Mouse (Mus musculus): ENCODE measurements around the gene Mlxipl. TPM values are rescaled to one million over a fixed set of nuclear protein-coding genes. Genes with fewer than 3 reads are reported as not detected.
A peak's percentile ranks its signal among the peaks of the same experiment; 100 is the strongest.

Mlxipl gene
- polyA plus RNA-seq, 1 experiment from 2014 or later = 2.0 TPM

DNA sequence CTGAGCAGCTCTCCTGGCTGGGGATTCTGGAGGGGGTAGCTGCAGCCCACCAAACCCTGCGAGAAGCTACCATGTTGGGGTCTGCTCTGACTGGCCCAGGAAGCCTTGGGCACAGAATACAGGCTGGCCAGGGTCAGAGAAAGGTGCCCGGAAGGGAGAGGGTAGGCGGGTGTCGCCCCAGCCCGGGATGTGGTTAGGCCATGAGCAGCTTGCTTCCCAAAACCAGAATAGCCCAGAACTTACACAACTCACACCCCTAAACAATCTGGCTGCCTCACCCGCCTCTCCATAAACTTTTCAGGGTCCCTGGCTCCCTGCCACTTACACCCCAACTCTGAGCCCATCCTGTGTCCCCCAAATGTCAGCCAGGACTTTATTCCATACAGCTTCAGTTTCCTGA is 38.0 kb downstream of the Mlxipl start:
- Histone ChIP-seq H3K9ac (no peak overlapping the region), H3K4me1 (no peaks in the 10 kb centered on the region), H3K4me2 (replicated peaks) (no peak overlapping the region), H3K36me3 (no peaks in the 10 kb centered on the region), H3K9me3 (replicated peaks) (no peaks in the 10 kb centered on the region), H3K27ac (no peak overlapping the region), H3K27me3 (peaks cover 26% of the 10 kb centered on the region), H3K4me3 (no peak overlapping the region)
- no peak for ATAC-seq (ENCODE audit: low FRiP score)
- 68% methylated on average over 4 of the region's 6 CpGs for WGBS

DNA sequence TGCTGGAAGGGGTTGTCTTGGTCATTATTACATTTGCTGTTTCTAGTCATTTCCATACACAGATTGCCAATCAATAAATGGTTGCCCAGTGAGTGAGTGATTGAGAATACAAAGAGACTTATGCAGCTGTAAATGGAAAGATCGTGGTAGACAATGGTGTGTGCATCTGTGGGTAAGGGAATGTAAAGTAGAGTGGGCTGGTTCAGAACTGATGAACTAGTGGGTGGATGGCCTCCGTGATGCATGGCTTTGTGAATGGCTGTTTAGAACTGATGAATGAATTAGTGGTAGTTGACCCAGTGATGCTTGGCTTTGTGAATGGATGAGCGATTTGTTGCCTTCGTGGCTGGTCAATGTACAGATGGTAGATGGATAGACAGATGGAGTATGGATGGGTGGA is 40.1 kb downstream of the Mlxipl start:
- Histone ChIP-seq H3K36me3 (no peaks in the 10 kb centered on the region), H3K9ac (no peak overlapping the region), H3K27ac (no peak overlapping the region), H3K4me1 (peaks cover 7% of the 10 kb centered on the region), H3K4me2 (replicated peaks) (no peak overlapping the region), H3K4me3 (no peak overlapping the region), H3K9me3 (replicated peaks) (no peaks in the 10 kb centered on the region), H3K27me3 (peaks cover 44% of the 10 kb centered on the region)
- no peak for ATAC-seq (ENCODE audit: low FRiP score)
- 88% methylated on average over 4 of the region's 4 CpGs for WGBS

DNA sequence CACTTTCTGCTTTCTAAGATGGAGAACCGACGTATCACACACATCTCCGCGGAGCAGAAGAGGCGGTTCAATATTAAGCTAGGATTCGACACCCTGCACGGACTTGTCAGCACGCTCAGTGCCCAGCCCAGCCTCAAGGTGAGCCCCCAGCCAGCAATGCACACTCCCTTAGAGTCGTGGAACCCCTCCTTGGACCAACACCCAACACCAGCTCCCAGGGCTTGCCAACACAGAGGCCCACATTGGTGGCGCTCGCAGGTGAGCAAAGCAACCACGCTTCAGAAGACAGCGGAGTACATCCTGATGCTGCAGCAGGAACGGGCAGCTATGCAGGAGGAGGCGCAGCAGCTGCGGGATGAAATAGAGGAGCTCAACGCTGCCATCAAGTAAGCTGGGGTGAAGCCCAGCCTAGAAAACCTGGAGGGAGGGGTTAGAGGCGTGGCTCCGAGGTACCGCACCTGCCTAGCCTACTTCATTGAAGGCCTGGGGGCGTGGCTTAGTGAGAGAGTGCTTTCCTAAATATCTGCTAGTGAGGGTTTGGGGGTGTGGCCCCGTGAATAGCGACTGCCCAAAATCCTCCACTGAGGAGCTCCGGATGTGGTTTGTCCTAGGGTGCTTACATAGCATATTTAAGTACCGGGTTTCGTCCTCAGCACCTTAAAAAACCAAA is 44.2 kb downstream of the Mlxipl start:
- H3K9ac ChIP-seq = peak overlapping the region; percentile 20; the same call in 1 of the 2 replicates

DNA sequence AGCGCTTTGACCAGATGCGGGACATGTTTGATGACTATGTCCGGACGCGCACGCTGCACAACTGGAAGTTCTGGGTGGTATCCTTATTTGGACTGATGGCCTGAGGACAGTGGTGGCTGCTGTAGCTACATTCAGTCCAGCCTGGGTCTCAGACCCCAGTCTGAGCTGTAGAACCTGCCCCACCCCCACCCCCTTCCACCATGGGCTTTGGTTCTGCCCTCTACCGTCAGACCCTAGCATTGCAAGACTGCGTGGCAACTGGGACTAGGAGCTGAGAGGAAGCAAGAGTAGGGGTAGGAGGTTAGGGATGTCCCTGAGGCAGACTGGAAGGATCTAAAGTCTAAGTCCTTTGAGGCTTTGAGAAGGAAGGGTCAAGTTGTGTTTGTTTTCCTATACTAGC is 44.8 kb downstream of the Mlxipl start:
- Histone ChIP-seq H3K4me2 (replicated peaks) (peak overlapping the region; percentile 35), H3K9me3 (replicated peaks) (no peaks in the 10 kb centered on the region), H3K9ac (no peak overlapping the region), H3K4me1 (peaks cover 7% of the 10 kb centered on the region), H3K36me3 (no peaks in the 10 kb centered on the region), H3K4me3 (peak overlapping the region; percentile 11; the same call in 1 of the 2 replicates), H3K27ac (no peak overlapping the region), H3K27me3 (peaks cover 44% of the 10 kb centered on the region)
- 7% methylated on average over 8 of the region's 8 CpGs for WGBS
- ATAC-seq (ENCODE audit: low FRiP score) = no peak

More for the DNA sequence above, 44.2 kb downstream of the Mlxipl start:
- Histone ChIP-seq H3K36me3 (no peaks in the 10 kb centered on the region), H3K9me3 (replicated peaks) (no peaks in the 10 kb centered on the region), H3K4me2 (replicated peaks) (peak overlapping the region; percentile 35), H3K4me3 (peak overlapping the region; percentile 11; the same call in 1 of the 2 replicates), H3K4me1 (peaks cover 7% of the 10 kb centered on the region), H3K27me3 (peaks cover 45% of the 10 kb centered on the region), H3K27ac (no peak overlapping the region)
- no peak for ATAC-seq (ENCODE audit: low FRiP score)
- WGBS = 7% methylated on average over 26 of the region's 26 CpGs

DNA sequence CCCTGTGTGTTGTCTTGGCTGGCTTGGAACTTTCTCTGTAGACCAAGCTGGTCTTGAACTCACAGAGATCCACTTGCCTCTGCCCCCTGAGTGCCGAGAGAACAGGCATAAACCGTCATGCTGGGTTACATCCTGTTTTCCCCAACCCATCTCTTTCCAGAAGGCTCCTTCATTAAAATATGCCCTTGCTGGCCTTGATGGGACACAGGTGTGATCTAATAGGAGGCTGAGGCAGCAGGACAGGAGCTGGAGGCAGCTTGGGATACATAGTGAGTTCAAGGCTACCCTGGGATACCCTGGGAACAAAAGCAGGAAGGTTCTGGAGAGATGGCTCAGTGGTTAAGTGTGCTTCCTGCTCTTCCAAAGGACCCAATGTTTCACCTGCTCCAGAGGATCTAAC is 50.2 kb downstream of the Mlxipl start:
- Histone ChIP-seq H3K9ac (no peak overlapping the region), H3K4me1 (no peaks in the 10 kb centered on the region), H3K36me3 (no peaks in the 10 kb centered on the region), H3K27ac (no peak overlapping the region), H3K9me3 (replicated peaks) (no peaks in the 10 kb centered on the region), H3K27me3 (peaks cover 8% of the 10 kb centered on the region), H3K4me2 (replicated peaks) (no peak overlapping the region), H3K4me3 (no peak overlapping the region)
- WGBS = 79% methylated on average over 2 of the region's 2 CpGs
- no peak for ATAC-seq (ENCODE audit: low FRiP score)

DNA sequence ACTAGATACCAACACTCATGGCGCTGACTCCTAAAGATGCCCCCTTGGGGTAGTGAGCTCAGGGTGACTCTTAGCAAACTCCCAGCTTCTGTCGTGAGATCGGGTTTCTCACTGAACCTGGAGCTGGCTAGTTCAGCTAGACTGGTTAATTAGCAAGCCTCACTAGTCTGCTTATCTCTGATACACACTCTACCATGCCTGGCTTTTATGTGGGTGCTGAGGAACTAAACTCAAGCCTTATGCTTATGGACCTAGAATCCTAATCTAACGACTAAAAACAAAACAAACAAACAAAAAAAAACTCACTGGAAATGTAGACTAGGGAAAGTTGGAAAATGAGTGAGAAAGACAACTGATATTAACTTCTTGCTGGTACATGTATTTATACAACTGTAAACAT is 54.8 kb downstream of the Mlxipl start:
- no peak for ATAC-seq (ENCODE audit: low FRiP score)
- Histone ChIP-seq H3K4me1 (peaks cover 11% of the 10 kb centered on the region), H3K9ac (no peak overlapping the region), H3K9me3 (replicated peaks) (no peaks in the 10 kb centered on the region), H3K27me3 (peaks cover 5% of the 10 kb centered on the region; the same call in 1 of the 2 replicates), H3K4me3 (no peak overlapping the region), H3K4me2 (replicated peaks) (no peak overlapping the region), H3K36me3 (no peaks in the 10 kb centered on the region), H3K27ac (no peak overlapping the region)
- 69% methylated on average over 4 of the region's 4 CpGs for WGBS

DNA sequence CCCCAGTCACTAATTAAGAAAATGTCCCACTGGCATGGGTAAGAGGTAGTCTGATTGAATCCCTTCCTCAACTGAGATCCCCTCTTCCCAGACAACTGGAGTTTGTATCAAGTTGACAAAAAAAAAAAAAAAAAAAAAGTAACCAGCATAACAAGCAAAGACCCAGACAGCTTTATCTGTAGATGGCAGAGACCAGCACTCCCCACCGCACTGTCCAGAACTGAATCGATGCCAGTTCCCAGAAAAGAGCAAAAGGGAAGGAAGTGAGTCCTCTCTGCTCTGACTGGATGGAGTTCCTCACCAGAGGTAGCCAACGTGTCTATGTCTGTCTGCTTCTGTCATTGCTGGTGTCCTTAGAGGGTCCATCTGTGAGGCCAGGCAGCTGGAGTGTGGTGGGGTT is 55.8 kb downstream of the Mlxipl start:
- no peak for ATAC-seq (ENCODE audit: low FRiP score)
- Histone ChIP-seq H3K4me3 (no peak overlapping the region), H3K27ac (no peak overlapping the region), H3K9ac (no peak overlapping the region), H3K27me3 (peaks cover 5% of the 10 kb centered on the region; the same call in 1 of the 2 replicates), H3K9me3 (replicated peaks) (no peaks in the 10 kb centered on the region), H3K4me1 (peaks cover 17% of the 10 kb centered on the region), H3K36me3 (no peaks in the 10 kb centered on the region), H3K4me2 (replicated peaks) (no peak overlapping the region)
- 84% methylated on average over 3 of the region's 3 CpGs for WGBS

DNA sequence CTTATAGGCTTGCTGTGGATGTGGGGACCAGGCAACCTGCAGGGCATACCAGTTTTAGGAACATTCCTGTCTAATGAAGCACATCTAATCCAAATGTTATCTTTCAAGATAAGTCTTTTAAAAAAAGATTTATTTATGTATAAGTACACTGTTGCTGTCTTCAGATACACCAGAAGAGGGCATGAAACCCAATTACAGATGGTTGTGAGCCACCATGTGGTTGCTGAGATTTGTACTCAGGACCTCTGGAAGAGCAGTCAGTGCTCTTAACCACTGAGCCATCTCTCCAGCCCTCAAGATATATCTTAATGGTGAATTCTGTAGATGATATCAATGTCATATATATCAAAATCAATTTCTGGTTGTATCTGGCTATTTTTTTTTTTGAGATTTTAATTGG is 56.3 kb downstream of the Mlxipl start:
- peaks cover 17% of the 10 kb centered on the region for H3K4me1 ChIP-seq
- no peaks in the 10 kb centered on the region for H3K9me3 ChIP-seq (replicated peaks)
- no peak overlapping the region for H3K4me3 ChIP-seq
- no peak overlapping the region for H3K4me2 ChIP-seq (replicated peaks)
- no peaks in the 10 kb centered on the region for H3K36me3 ChIP-seq
- peaks cover 4% of the 10 kb centered on the region; the same call in 1 of the 2 replicates for H3K27me3 ChIP-seq
- no peak overlapping the region for H3K27ac ChIP-seq
- no peak overlapping the region for H3K9ac ChIP-seq
- ATAC-seq (ENCODE audit: low FRiP score) = no peak

DNA sequence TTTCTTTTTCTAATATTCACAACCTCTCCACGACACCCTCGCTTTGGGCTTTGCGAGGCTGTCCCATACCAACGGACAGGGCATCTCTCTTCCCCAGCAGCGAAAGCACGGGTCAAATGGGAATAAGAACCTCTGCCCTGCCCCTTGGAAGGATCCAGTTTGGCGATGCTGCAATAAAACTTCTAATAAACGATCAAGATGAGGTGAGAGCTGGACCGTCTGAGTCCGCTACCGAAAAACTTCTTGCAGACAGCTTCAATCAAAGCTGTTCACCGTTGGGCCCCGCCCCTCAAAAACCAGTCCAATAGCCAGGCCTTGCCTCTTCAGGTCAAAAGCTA is 59.0 kb downstream of the Mlxipl start:
- peak overlapping the region; percentile 68 for H3K4me2 ChIP-seq (replicated peaks)
- H3K9me3 ChIP-seq (replicated peaks) = no peaks in the 10 kb centered on the region
- 0 out of 2 replicates have a peak, but pooled peaks cover 10% of the 10 kb centered on the region for H3K36me3 ChIP-seq
- H3K27ac ChIP-seq = peak overlapping the region; percentile 83
- peaks cover 17% of the 10 kb centered on the region for H3K4me1 ChIP-seq
- H3K27me3 ChIP-seq = no peaks in the 10 kb centered on the region
- H3K4me3 ChIP-seq = peak overlapping the region; percentile 79
- peak overlapping the region; percentile 80 for H3K9ac ChIP-seq
- under 1% methylated on average over 13 of the region's 13 CpGs for WGBS
- ATAC-seq (ENCODE audit: low FRiP score) = no peak

DNA sequence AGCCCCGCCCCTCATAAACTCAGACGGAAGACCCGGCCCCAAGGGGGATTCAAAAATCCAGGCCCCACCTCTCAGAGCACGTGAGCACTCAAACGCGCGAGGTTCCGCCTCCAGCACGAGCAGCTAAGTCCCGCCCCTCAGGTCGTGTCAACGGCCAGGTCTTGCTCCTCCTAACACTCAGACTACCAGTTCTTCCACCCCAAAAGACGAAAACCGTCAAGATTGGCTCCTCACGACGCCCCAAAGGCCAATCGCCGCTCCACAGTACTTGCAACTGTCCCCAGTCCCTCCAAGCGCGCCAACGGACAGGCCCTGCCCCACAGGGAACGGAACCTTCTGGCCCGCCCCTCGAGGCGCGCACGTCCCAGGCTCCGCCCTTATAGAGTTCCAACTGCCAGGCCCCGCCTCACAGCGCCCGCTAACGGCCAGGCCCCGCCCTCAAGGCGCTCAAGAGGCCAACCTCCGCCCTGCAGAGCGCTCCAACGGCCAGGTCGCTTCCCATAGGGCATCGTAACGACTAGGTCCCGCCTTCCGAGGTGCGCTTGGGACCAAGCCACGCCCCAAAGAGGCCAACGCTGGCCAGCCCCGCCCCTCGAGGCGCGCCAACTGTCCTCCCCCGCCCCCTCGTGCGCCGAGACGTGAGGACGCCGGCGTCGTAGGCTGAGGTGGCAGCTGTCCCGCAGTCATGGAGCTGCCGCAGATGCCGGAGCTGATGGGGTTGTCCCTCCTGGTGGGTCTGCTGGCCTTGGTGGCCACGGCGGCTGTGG is 59.5 kb downstream of the Mlxipl start, which contains the start of gene Tbl2:
Gene Tbl2 (plus strand): TSS at position 605 of the 767 bp plus-strand sequence.
- WGBS = under 1% methylated on average over 63 of the region's 63 CpGs
- peak; percentile 98 for ATAC-seq (ENCODE audit: low FRiP score)
- H3K27ac ChIP-seq = peak within 1 kb of the TSS; percentile 83

DNA sequence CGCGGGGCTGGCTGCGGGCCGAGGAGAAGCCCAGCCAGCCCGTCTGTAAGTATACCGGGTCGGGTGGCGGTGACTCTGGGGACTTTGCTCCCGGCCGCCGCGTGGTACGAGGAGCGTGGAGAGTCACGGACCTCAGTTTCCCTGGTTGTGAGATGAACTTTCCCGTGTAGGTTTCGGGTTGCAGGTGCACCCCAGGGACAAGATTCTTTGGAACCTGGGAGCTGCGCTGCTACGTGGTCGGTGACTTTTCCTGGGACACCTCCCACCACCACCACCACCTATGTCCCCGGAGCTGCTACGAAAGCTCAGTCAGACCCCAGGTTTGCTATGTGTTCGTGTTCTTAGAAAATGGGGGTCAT is 60.1 kb downstream of the Mlxipl start:
- Histone ChIP-seq H3K4me3 (peak overlapping the region; percentile 79), H3K9ac (peak overlapping the region; percentile 80), H3K4me2 (replicated peaks) (peak overlapping the region; percentile 68), H3K27ac (peak overlapping the region; percentile 83), H3K36me3 (peaks cover 19% of the 10 kb centered on the region), H3K9me3 (replicated peaks) (no peaks in the 10 kb centered on the region), H3K4me1 (peaks cover 17% of the 10 kb centered on the region), H3K27me3 (no peaks in the 10 kb centered on the region)
- WGBS = under 1% methylated on average over 23 of the region's 23 CpGs
- ATAC-seq (ENCODE audit: low FRiP score) = no peak

More for the DNA sequence above, 59.5 kb downstream of the Mlxipl start, which contains the start of gene Tbl2:
- Histone ChIP-seq H3K9ac (peak within 1 kb of the TSS; percentile 80), H3K36me3 (peaks cover 15% of the 10 kb centered on the region), H3K4me2 (replicated peaks) (peak within 1 kb of the TSS; percentile 68), H3K4me3 (peak within 1 kb of the TSS; percentile 79), H3K4me1 (peaks cover 17% of the 10 kb centered on the region), H3K9me3 (replicated peaks) (no peaks in the 10 kb centered on the region), H3K27me3 (no peaks in the 10 kb centered on the region)

DNA sequence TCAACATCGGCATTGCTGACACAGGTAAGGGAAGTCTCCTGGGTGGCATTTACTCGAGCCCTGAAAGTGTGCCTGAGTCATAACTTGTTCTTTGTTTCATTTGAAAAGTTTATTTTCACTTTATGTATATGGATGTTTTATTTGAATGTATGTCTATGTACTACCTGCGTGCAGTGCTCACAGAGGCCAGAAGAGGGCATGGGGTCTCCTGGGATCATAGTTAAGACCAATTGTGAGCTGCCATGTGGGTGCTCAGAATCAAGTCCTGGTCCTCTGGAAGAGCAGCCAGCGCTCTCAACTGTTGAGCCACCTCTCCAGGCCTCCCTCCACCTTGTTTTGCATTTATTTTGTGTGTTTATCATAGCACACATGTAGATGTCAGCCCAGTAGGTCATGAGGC is 66.8 kb downstream of the Mlxipl start:
- Histone ChIP-seq H3K27ac (no peak overlapping the region), H3K9ac (no peak overlapping the region), H3K4me3 (no peak overlapping the region), H3K27me3 (no peaks in the 10 kb centered on the region), H3K4me1 (no peaks in the 10 kb centered on the region), H3K36me3 (peaks cover 84% of the 10 kb centered on the region), H3K9me3 (replicated peaks) (no peaks in the 10 kb centered on the region), H3K4me2 (replicated peaks) (no peak overlapping the region)
- no peak for ATAC-seq (ENCODE audit: low FRiP score)
- over 99% methylated on average over 4 of the region's 4 CpGs for WGBS
